Mouse (Mus musculus) ES-CJ7 (cell line): ENCODE data around the gene Sufu.

Source experiments
- DNase-seq: peaks from one replicate; pipeline ENCODE4 v3.0.0; 2011; ENCODE audit warnings: low read depth, low spot score

Gene Sufu

DNA sequence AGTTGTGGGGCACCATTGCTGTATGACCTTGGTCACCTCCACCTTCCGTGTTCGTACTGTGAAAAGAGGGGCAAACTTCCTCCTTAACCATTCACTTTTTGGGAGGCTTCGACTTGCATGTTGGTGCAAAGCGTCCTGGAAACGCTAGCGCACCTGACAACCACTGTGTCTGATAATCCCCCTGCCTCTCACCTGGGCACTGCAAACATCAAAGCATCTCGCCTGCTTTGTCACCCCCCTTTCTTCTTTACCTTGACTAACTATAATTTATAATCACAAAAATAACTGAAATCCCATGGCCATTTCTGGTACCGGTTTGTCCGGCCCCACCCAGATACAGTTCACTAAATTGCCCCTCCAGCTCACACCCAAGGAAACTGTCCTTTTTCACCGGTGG is 2.0 kb upstream of the Sufu start:
- no peak for DNase-seq

DNA sequence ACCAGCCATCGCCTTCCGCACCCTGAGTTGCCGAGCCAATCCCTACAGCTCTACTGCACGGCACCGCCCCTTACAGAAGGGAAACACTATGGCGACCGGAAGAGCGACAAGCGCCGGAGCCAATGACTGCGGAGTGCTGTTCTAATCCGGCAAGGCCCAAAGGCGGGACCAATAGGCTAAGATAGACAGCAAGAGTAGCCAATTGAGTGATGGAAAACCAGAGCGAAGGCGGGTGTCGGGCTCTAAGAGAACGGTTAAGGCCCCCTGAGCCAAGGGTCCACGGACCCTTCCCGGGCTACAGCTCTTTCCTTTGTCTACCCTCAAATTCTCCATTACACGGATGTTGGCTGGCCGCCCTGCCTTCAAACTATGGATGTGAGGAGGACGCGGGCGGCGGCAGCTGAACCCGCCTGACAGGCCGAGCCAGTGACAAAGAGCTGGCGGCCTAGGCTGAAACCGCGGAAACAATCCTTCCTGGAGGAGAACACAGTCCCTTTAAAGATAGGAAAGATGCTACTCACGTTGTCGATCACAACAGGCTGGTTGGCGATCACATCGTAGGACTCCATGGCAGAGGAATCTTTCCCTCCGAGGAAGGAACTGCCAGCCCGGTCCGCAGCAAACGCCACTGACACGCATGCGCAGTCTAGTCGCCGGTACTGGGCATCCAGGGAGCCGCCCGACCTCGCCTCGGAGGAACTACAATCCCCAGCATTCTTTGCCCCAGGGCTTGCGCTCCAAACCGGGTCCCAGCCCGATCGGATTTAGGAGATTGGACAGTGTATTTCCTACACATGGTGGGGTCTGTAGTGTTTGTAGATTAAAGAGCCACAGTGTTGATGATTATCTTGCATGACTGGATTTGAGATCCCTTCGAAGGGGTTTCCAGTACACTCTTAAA is 1.3 kb upstream of the Sufu start, which contains the start of gene Actr1a:
TSS of gene Actr1a (minus strand) at position 640 of the 901 bp plus-strand sequence.
- DNase-seq: peak; percentile 99

DNA sequence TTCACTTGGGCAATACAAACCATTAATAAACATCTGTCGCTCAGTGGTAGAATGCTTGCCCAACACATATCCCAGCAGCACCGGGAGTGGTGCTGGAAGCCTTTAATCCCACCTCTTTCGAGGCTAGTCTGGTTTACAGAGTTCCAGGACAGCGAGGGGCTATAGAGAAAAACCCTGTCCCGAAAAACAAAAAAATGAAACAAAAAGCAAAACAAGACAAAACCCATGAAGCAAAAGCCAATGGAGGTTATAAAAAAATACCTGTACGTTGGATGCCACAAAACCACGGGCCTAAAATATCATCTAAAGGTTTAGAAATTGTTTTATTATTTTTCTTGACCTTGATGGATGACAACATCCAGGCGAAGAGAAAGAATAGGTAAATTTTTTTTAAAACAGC is 587 bp upstream of the Sufu start:
- no peak for DNase-seq

DNA sequence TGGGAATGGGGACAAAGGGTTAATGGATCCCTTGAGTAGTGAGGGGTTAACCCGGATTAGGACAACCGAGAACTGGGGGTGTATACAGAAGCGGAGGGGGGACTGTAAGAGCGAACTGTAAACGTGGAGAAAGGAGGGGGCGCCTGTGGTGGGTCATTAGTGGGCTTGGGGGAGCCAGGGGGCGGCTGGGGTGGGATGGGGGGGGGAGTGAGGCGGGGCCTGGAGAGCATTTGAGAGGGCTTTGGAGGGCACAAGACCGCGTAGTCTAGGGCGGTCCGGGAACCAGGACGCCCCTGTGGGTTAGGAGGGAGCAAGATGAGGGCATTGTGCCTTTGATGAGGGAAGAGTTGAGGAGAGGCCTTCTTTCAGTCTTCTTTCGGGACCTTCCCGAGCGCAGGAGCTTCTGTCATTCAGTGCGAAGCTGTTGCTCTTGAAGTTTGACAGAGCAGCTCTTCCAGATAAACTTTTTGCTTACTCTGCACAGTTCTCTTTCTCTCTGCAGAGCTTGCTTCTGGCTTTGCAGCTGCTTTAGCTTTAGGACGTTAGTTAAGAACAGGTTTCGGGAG is 823 bp downstream of the Sufu start:
- peak; percentile 17 for DNase-seq

DNA sequence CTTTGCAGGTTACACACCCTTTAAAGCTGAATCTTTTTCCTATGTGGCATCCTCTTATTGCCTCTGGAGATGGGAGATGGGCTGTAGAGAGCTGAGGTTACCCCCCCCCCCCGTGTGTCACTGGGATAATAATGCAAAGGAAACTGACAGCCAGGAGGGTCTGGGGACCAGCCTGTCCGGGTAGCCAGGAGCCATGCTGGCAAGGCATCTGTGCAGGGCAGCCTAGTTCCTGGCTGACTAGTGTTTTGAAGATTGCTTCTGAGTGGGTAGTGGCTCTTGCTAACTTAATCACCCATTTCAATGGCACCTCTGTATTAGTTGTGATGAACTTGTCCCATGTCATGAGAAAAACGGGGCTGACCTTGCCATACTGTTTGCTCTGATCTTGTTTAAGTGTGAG is 1.7 kb downstream of the Sufu start:
- DNase-seq: no peak

DNA sequence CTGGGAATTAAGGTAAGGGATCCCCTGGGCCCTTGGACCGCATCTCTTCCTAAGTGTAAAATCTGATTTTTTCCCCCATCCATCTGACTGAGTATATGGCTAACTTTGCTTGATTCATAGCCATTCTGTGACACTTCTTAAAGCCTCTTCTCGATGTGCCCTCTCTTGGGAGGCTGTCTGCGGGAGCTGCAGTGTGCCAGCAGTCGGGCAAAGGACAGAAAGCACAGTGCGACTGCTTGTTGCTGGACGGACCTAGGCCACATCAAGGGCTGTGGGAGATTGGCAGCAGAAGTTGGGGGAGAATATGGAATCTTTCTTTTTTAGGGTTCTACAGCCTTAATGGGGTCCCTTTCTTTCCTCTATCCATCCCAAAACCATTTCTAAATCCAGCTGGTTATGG is 2.7 kb downstream of the Sufu start:
- no peak for DNase-seq

DNA sequence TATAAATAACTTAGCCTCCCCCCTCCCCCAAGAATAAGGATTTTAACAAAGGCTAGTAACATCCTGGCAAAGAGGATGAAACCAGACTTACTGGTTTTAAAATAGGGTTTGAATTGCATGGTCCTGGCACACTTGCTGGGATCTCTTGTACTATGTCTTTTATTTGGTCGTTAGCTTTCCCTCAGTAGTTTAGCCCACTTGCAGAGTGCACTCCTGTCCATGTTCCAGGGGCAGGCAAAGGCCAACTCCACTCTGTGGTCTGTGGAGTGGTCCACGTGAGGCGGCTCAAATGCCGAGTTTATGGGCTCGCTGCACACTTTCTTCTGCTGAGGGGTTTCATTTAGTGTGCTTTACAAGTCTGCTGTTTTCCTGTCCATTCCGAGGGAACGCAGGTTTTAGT is 3.2 kb downstream of the Sufu start:
- no peak for DNase-seq

DNA sequence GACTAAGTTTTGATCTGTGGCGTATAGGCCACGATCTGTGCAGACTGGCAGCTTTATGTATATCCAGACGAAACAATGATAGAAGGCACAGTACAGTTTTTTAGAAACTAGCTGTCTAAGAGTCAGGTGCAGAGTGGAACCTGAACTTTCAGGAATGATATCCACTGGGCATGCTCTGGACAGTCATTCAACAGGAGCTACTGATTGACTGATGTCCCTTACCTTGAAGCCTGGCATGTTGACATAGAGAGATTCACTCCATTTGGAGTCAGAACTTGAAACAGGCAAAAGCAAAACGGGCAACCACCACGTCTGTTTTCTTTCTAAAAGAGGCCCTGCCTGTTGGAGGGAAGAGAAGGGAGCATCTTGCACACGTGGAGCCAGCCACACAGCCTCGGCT is 3.9 kb downstream of the Sufu start:
- DNase-seq: no peak

DNA sequence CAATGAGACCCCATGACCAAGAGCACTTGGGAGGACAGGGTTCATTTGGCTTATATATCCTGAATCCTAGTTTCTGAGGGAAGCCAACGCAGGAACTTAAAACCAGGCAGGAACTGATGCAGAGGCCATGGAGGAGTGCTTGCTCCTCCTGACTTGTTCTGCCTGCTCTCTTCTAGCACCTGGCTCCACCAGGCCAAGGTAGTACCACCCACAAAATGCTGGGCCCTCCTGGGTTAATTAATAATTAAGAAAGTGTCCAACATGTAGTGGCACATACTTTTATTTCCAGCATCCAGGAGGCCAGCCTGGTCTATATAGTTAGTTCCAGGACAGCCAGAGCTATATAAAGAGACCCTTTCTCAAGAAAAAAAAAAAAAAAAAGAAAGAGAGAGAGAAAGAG is 7.3 kb downstream of the Sufu start:
- no peak for DNase-seq

DNA sequence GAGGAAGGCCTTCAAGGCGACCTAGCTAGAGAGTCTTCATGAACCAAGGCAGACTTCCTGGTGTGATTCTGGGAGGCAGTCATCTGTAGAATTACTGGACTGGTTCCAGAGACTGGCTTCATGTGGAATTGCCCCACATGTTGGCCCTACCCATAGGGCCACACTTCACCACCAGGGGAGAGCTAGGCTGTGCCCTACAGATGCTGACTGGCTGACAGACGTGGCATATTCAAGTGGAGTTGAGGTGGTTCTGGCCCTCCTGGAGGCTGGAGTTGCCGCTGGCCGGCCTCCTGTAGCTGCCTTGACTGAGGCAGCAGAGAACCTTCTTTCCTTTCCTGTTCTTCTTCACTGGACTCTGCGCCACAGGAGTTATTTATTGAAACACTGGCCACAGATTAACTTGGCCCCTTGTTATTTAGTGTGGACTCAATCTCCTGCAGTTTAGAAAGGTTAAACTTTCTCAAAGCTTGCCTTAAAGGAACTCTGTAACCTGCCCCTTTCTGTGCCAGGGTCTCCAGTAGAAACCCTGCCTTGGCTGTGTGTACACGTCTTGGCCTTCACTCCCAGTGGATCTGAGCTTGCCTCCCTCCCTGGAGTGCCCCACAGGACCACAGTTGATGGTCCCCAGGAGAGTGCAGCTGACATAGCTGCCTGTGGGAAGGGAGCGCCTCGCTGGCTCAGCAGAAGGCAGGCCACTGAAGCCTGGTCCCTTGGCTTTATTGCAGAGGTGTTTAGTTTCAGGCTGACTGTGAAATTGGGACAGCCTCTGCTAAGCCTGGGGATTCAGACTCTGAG is 10.1 kb downstream of the Sufu start:
- no peak for DNase-seq

DNA sequence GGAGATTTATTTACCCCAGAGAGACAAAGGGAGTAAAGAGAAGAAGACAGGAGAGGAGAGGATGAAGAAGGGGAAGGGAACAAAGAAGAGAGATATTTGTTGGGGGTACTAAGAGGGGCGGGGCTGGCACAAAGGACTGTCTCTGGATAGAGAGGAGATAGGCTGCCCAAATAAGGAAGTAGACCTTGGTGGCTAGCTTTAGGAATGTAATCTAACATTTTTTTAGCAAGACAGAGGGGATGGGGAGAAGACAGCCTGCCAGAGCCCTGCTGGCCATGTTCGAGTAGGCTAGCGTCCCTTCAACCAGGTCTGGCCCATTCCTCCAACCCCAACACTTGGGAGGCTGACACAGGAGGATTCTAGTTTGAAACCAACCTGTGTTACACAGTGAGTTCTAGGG is 12.8 kb downstream of the Sufu start:
- DNase-seq: no peak

DNA sequence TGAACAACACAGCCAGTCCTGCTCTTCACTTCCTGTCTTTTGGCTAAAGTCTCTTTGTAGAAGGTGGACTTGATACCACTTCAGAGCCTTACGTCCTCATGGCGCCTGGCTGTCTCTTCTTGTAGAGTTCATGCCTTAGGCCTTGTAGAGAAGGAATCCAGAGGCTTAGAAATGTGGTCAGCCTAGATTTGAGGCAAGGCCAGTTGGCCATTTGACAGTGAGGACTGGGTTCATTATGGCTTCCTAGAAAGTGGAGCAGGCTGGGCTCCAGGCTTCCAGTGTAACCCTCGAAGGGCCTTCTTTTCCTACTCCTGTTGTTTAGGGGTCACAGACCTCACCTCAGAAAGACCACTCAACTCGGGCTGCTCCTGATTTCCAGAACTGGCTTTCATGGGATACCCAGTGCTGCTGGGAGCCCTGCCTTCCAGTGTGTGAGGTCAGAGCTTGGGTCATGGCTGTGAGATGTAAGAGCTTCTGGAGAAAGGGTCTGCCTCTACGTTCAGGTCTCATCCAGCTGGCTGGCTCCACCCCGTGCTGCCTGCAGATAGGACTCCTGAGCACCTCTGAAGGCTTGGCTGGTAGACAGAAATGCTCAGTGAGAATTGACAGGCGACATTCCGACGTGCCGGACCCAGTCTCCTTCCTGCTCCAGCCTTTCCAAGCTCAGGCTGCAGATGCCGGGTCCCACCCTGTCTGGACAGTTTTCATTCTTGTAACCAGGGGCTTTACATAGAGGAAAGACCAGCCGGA is 15.5 kb downstream of the Sufu start:
- no peak for DNase-seq

DNA sequence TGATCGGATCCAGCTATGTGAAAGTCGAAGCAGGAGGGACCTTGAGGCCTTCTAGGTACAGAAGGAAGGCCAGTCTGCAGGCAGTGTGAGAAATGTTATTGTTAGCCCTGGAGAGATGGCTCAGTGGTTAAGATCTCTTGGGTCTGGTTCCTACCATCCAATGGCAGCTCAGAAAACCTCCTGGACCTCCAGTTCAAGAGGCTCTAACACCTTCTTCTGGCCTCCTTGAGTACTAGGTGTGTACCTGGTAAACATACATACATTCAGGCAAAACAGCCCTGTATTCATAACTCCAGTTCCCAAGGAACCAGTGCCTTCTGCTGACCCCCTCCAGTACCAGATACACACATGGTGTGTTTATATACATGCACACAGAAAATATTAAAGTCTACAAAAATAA is 17.3 kb downstream of the Sufu start:
- DNase-seq: no peak

DNA sequence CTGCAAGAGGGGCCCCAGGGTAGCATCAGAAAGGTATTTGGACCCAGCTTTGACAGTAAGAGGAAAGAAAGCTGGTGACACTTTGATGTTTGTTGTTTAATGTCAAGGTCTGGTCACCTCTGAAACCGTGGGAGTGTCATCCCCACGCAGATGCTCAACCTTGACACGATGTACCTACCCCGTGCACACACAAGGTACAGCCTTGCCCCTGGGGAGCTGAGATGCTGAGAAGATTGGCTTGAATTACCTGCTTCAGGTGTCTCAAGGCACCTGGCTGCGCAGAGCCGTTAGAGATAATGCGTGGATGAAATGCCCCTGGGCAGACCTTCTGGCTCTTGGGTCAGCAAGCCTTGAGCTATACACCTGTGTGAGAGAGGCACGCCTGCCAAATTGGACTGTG is 17.8 kb downstream of the Sufu start:
- DNase-seq: no peak

DNA sequence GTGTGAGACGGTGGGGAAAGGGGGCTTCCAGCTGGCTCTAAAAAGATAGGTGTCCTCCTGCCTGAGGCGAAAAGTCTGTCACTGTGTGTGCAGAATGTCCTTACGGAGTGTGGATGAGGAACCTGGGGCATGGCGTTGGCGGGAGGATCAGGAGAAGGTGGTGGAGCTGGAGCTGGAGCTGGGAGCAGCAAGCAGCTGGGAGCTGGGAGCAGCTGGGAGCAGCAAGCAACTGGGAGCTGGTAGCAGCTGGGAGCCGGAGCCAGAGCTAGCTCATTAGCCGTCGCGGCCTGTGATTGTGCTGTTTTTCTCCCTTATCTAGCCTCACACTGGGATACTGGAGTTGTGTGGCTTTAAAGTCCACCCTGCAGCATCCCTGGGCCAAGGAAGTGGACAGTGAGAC is 19.6 kb downstream of the Sufu start:
- no peak for DNase-seq

DNA sequence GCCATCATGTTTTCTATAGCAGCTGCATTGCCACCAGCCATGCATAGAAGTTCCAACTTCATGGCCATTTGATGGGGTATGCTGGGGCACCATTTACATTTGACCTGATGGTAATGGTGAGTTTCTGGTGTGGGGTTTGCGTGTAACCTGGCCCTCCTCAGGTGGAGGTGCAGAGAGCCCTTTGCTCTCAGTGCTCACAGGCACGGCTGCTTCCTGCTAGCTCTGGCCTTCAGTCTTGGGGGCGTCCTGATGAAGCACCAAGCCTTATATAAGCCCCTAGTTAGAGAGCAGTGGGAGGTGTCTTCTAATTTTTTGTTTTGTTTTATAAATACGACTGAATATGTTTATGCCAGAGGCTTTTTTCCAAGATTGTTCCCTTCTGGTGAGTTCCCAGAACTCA is 21.4 kb downstream of the Sufu start:
- no peak for DNase-seq

DNA sequence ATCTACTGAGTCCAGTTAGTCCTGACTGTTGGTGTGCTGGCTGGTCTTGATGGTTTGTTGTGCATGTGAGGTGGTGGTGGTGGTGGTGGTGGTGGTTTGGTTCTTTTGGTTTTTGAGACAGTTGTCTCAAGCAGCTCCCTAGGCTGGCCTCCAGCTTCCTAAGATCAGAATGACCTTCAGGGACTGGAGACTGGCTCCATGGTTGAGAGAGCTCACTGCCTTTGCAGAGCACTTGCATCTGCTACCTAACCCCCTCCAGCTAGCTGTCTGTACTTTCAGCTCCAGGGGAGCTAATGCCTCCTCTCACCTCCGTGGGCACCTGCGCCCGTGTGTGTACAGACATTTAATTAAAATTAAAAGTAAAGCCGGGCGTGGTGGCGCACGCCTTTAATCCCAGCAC is 23.7 kb downstream of the Sufu start:
- DNase-seq: no peak

DNA sequence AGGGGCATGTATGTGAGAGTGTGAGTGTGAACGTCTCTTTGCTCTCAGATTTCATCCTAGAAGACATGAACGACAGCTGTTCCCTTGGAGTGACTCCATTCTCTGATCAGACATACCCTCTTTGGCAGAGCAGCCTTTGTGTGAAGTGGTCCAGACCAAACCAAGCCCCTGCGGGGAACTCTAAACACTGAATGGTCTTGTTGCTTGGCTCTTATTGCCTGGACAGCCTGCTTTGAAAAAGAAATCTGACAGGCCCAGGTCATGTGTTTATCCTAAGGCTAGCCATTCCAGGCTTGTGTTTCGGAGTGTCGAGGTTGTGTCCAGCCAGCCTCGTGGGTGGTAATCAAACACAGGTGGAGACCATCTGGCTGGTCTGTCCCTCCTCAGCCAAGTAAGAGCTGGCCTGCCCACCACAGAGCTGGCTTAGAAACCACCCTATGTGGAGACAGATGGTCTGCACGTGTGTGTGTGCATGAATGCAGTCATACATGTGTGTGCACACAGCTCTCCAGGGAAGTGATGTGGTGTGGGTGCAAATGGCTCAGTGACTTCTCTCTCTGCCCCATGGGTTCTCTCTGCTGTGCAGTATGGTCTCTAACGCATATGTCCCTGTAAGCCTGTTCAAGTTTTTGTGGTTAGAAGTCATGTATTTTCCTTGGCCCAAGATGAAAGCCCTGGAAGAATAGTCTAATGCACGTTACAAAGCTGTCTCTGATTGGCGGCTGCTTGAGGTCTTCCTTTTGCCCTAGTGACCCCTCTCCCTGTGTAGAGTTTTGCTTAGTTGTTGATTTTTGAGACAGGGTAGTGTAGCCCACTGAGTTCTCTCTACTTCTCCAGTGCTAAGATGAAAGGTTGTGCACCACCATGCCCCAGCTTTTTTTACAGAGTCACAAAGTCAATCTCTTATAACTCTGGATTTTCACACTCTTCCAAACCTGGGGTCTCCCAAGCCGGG is 26.0 kb downstream of the Sufu start:
- no peak for DNase-seq

DNA sequence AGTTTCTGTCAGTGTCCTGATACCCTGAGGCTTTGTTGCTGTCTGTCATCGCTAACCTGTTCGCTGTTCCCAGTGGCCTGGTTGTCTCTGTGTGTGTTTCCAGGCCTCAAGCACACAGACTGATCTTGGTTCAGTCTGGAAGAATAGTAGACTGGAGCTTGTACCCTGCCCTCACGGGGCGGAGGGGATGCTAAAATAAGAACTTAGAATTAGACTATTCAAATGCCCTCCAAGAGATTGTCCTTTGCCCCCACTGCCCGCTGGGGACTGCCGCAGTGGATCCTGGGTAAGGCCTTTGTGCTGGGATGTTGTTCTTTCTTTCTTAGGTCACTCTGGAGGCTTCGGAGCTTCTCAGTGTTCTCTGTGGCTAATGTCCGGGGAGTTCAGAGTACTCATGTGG is 28.6 kb downstream of the Sufu start:
- no peak for DNase-seq

DNA sequence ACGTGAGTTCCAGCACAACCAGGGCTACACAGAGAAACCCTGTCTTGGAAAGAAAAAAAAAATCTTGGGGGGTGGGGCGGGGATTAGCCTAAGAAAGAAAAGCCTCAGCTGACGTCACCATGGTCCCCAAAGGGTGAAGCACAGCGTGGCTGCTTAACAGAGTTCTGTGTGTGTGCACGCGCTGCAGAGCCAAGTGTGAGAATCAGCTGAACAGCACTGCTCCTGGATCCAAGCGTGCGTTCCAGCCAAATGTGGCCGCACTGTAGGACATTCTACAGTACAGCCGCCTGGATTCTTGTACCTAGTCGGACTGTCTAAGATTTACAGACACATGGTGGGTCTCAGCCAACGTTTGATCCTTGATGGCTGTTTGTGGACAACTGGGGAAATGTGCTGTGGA is 29.8 kb downstream of the Sufu start:
- DNase-seq: no peak

DNA sequence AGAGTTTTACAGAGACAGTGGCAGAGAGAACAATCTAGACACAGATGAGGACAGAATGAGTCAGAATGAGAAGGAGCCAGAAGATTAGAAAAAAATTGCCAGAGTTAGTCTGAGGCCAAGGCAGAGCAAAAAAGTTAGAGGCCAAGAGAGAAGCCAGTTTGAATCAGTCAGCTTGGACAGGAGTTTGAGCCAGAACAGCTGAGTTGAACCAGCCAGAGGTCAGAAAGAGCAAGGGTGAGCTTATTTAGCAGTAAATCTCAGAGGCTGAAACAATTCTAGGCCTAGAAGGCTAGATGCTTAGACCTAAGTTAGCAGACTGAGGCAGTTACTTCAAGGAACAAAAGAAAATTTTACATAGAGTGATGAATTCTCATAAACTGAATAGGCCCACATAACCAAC is 32.6 kb downstream of the Sufu start:
- DNase-seq: no peak
